Mouse (Mus musculus): ENCODE data around the gene Sytl3. TPM values are rescaled to one million over a fixed set of nuclear protein-coding genes. Genes with fewer than 3 reads are reported as not detected.
"Not testable (repeated sequence)": the region's sequence is repeated elsewhere in the genome, so short reads cannot be mapped to it uniquely, and the experiment has no call there.

Gene Sytl3
- total RNA-seq (2014; rRNA removed; ENCODE audit: low replicate concordance), result 1.9 TPM in 1 of 2 replicates, not detected in the other
- 0.18 and 0.40 TPM in 2 replicates for polyA plus RNA-seq (2015; fragmentation: Nextera tagmentation; extraction: Ambion mirVana)

- not testable (repeated sequence) for H3K4me1 ChIP-seq (ENCODE audit: control insufficient read depth, insufficient read depth); H3K9ac ChIP-seq (replicated peaks; ENCODE audit: low read depth, low read length)
- 56% methylated on average over 3 of the region's 7 CpGs for WGBS
Measured at GRCm38 (mm10) chr17:6658801-6659200, at the start of gene Sytl3. TSS of gene Sytl3 (plus strand) at chr17:6659093.

GRCm38 (mm10) chr17:6613524-6613923 is 45.4 kb upstream of the Sytl3 start:
- not testable (repeated sequence) for H3K4me3 ChIP-seq (ENCODE audit: low read depth, low read length); ATAC-seq (ENCODE audit: insufficient read depth, low read depth)
- 94% methylated on average over 11 of the region's 14 CpGs for WGBS

More at GRCm38 (mm10) chr17:6658801-6659200, at the start of gene Sytl3:
- not testable (repeated sequence) for H3K4me2 ChIP-seq (ENCODE audit: low read depth, low read length); ATAC-seq (ENCODE audit: insufficient read depth, low read depth); H3K4me3 ChIP-seq (ENCODE audit: low read depth, low read length); DNase-seq (ENCODE audit: low spot score); H3K27me3 ChIP-seq (ENCODE audit: control insufficient read depth, insufficient read depth, low read length); H3K36me3 ChIP-seq (replicated peaks; ENCODE audit: control insufficient read depth, insufficient read depth, low read length); H3K9me3 ChIP-seq (replicated peaks; ENCODE audit: control insufficient read depth, low read length); H3K27ac ChIP-seq (ENCODE audit: low read depth)

GRCm38 (mm10) chr17:6614316-6614715 is 44.6 kb upstream of the Sytl3 start:
- H3K4me3 ChIP-seq (ENCODE audit: low read depth, low read length), result not testable (repeated sequence)

More at GRCm38 (mm10) chr17:6613524-6613923, 45.4 kb upstream of the Sytl3 start:
- not testable (repeated sequence) for H3K27me3 ChIP-seq (ENCODE audit: control insufficient read depth, insufficient read depth, low read length); DNase-seq (ENCODE audit: low spot score); H3K27ac ChIP-seq (ENCODE audit: low read depth); H3K9ac ChIP-seq (replicated peaks; ENCODE audit: low read depth, low read length); H3K36me3 ChIP-seq (replicated peaks; ENCODE audit: control insufficient read depth, insufficient read depth, low read length); H3K4me1 ChIP-seq (ENCODE audit: control insufficient read depth, insufficient read depth); H3K9me3 ChIP-seq (replicated peaks; ENCODE audit: control insufficient read depth, low read length); H3K4me2 ChIP-seq (ENCODE audit: low read depth, low read length)

GRCm38 (mm10) chr17:6616731-6617130 is 42.2 kb upstream of the Sytl3 start:
- H3K9me3 ChIP-seq (replicated peaks; ENCODE audit: control insufficient read depth, low read length); ATAC-seq (ENCODE audit: insufficient read depth, low read depth): not testable (repeated sequence)
- WGBS, result 93% methylated on average over 9 of the region's 9 CpGs

More at GRCm38 (mm10) chr17:6614316-6614715, 44.6 kb upstream of the Sytl3 start:
- not testable (repeated sequence) for H3K4me2 ChIP-seq (ENCODE audit: low read depth, low read length); H3K4me1 ChIP-seq (ENCODE audit: control insufficient read depth, insufficient read depth); ATAC-seq (ENCODE audit: insufficient read depth, low read depth); DNase-seq (ENCODE audit: low spot score); H3K9me3 ChIP-seq (replicated peaks; ENCODE audit: control insufficient read depth, low read length); H3K36me3 ChIP-seq (replicated peaks; ENCODE audit: control insufficient read depth, insufficient read depth, low read length); H3K27me3 ChIP-seq (ENCODE audit: control insufficient read depth, insufficient read depth, low read length); H3K27ac ChIP-seq (ENCODE audit: low read depth); H3K9ac ChIP-seq (replicated peaks; ENCODE audit: low read depth, low read length)
- 83% methylated on average over 5 of the region's 9 CpGs for WGBS

GRCm38 (mm10) chr17:6617689-6618400 is 41.0 kb upstream of the Sytl3 start:
- DNase-seq (ENCODE audit: low spot score); H3K36me3 ChIP-seq (replicated peaks; ENCODE audit: control insufficient read depth, insufficient read depth, low read length); H3K4me3 ChIP-seq (ENCODE audit: low read depth, low read length); ATAC-seq (ENCODE audit: insufficient read depth, low read depth); H3K27me3 ChIP-seq (ENCODE audit: control insufficient read depth, insufficient read depth, low read length); H3K9ac ChIP-seq (replicated peaks; ENCODE audit: low read depth, low read length); H3K4me1 ChIP-seq (ENCODE audit: control insufficient read depth, insufficient read depth); H3K4me2 ChIP-seq (ENCODE audit: low read depth, low read length); H3K9me3 ChIP-seq (replicated peaks; ENCODE audit: control insufficient read depth, low read length); H3K27ac ChIP-seq (ENCODE audit: low read depth): not testable (repeated sequence)
- 75% methylated on average over 7 of the region's 13 CpGs for WGBS

More at GRCm38 (mm10) chr17:6616731-6617130, 42.2 kb upstream of the Sytl3 start:
- not testable (repeated sequence) for H3K27me3 ChIP-seq (ENCODE audit: control insufficient read depth, insufficient read depth, low read length); H3K4me1 ChIP-seq (ENCODE audit: control insufficient read depth, insufficient read depth); H3K4me2 ChIP-seq (ENCODE audit: low read depth, low read length); H3K27ac ChIP-seq (ENCODE audit: low read depth); H3K36me3 ChIP-seq (replicated peaks; ENCODE audit: control insufficient read depth, insufficient read depth, low read length); H3K4me3 ChIP-seq (ENCODE audit: low read depth, low read length); DNase-seq (ENCODE audit: low spot score); H3K9ac ChIP-seq (replicated peaks; ENCODE audit: low read depth, low read length)

GRCm38 (mm10) chr17:6619271-6619670 is 39.6 kb upstream of the Sytl3 start:
- H3K27me3 ChIP-seq (ENCODE audit: control insufficient read depth, insufficient read depth, low read length); ATAC-seq (ENCODE audit: insufficient read depth, low read depth); H3K4me2 ChIP-seq (ENCODE audit: low read depth, low read length); H3K4me1 ChIP-seq (ENCODE audit: control insufficient read depth, insufficient read depth); H3K4me3 ChIP-seq (ENCODE audit: low read depth, low read length); H3K9ac ChIP-seq (replicated peaks; ENCODE audit: low read depth, low read length); H3K27ac ChIP-seq (ENCODE audit: low read depth); DNase-seq (ENCODE audit: low spot score); H3K36me3 ChIP-seq (replicated peaks; ENCODE audit: control insufficient read depth, insufficient read depth, low read length); H3K9me3 ChIP-seq (replicated peaks; ENCODE audit: control insufficient read depth, low read length): not testable (repeated sequence)
- 58% methylated on average over 5 of the region's 5 CpGs for WGBS

GRCm38 (mm10) chr17:6620035-6620434 is 38.9 kb upstream of the Sytl3 start:
- not testable (repeated sequence) for H3K27me3 ChIP-seq (ENCODE audit: control insufficient read depth, insufficient read depth, low read length)

GRCm38 (mm10) chr17:6620730-6621451 is 38.0 kb upstream of the Sytl3 start:
- not testable (repeated sequence) for H3K4me3 ChIP-seq (ENCODE audit: low read depth, low read length); H3K36me3 ChIP-seq (replicated peaks; ENCODE audit: control insufficient read depth, insufficient read depth, low read length); H3K27ac ChIP-seq (ENCODE audit: low read depth); H3K9me3 ChIP-seq (replicated peaks; ENCODE audit: control insufficient read depth, low read length); DNase-seq (ENCODE audit: low spot score); H3K4me2 ChIP-seq (ENCODE audit: low read depth, low read length); H3K27me3 ChIP-seq (ENCODE audit: control insufficient read depth, insufficient read depth, low read length); ATAC-seq (ENCODE audit: insufficient read depth, low read depth); H3K9ac ChIP-seq (replicated peaks; ENCODE audit: low read depth, low read length); H3K4me1 ChIP-seq (ENCODE audit: control insufficient read depth, insufficient read depth)
- WGBS, result 70% methylated on average over 17 of the region's 20 CpGs

More at GRCm38 (mm10) chr17:6620035-6620434, 38.9 kb upstream of the Sytl3 start:
- not testable (repeated sequence) for H3K36me3 ChIP-seq (replicated peaks; ENCODE audit: control insufficient read depth, insufficient read depth, low read length); H3K4me1 ChIP-seq (ENCODE audit: control insufficient read depth, insufficient read depth); H3K9ac ChIP-seq (replicated peaks; ENCODE audit: low read depth, low read length); H3K27ac ChIP-seq (ENCODE audit: low read depth); H3K4me2 ChIP-seq (ENCODE audit: low read depth, low read length); DNase-seq (ENCODE audit: low spot score); H3K4me3 ChIP-seq (ENCODE audit: low read depth, low read length); H3K9me3 ChIP-seq (replicated peaks; ENCODE audit: control insufficient read depth, low read length); ATAC-seq (ENCODE audit: insufficient read depth, low read depth)
- 52% methylated on average over 6 of the region's 6 CpGs for WGBS
